Mouse (Mus musculus) myocyte (in vitro differentiated cells): ENCODE data around the gene Wdr13.

ENCODE experiments used
- E2F4 ChIP-seq: IDR thresholded peaks from one replicate; pipeline ENCODE4 v1.6.1; 2011; ENCODE audit warnings: mild to moderate bottlenecking, control low read depth, moderate library complexity; ENCODE audit not compliant: insufficient read depth
- MAX ChIP-seq: IDR thresholded peaks from one replicate; pipeline ENCODE4 v1.6.1; 2011; ENCODE audit warnings: low read depth, mild to moderate bottlenecking, control low read depth
- MYOD1 ChIP-seq, 3 experiments: IDR thresholded peaks; one replicate each; pipeline ENCODE4 v1.6.1; 2011; ENCODE audit warnings: control low read depth in 2 of 3, low read depth in 2 of 3, mild to moderate bottlenecking in 2 of 3, moderate library complexity in 1 of 3; ENCODE audit not compliant: insufficient read length in 2 of 3, control insufficient read depth in 1 of 3
- MYOG ChIP-seq, 3 experiments: IDR thresholded peaks; one replicate each; pipeline ENCODE4 v1.6.1; 2011; ENCODE audit warnings: control low read depth in 2 of 3, low read depth in 2 of 3, mild to moderate bottlenecking in 2 of 3; ENCODE audit not compliant: insufficient read length in 2 of 3, control insufficient read depth in 1 of 3, insufficient read depth in 1 of 3
- POLR2A ChIP-seq: IDR thresholded peaks from one replicate; pipeline ENCODE4 v1.6.1; 2011; ENCODE audit warnings: low read depth, mild to moderate bottlenecking, control low read depth, moderate library complexity; ENCODE audit not compliant: insufficient read length
- POLR2AphosphoS2 ChIP-seq: IDR thresholded peaks from one replicate; pipeline ENCODE4 v1.6.1; 2011; ENCODE audit warnings: low read depth, control low read depth; ENCODE audit not compliant: insufficient read length
- REST ChIP-seq: IDR thresholded peaks from one replicate; pipeline ENCODE4 v1.6.1; 2011; ENCODE audit warnings: mild to moderate bottlenecking, control low read depth, moderate library complexity; ENCODE audit not compliant: insufficient read depth, insufficient read length
- TCF12 ChIP-seq: IDR thresholded peaks from one replicate; pipeline ENCODE4 v1.6.1; 2011; ENCODE audit warnings: mild to moderate bottlenecking, control low read depth; ENCODE audit not compliant: poor library complexity, insufficient read depth, severe bottlenecking
- USF1 ChIP-seq: IDR thresholded peaks from one replicate; pipeline ENCODE4 v1.6.1; 2011; ENCODE audit warnings: low read depth, mild to moderate bottlenecking, control low read depth, moderate library complexity

DNA sequence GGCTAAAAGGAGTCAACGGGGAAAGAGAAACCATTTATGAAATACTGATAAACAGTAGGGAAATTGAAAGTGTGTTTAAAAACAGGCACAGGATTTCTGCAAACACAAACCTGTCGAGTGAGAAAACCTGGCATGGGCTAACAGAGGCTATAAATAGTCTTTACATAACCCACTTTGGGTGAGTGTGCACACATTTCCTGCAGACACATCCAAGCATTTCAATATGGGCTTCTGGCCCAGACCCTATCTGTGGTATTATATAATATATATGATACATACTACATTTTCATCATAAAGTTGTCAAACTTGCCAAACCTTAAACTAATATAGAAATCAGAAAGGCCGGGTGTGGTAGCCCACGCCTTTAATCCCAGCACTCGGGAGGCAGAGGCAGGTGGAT, 30.4 kb upstream of the Wdr13 start:
- TF ChIP-seq TCF12 = no peak
- no peak for TF ChIP-seq POLR2A
- TF ChIP-seq MAX = no peak
- TF ChIP-seq USF1 = no peak
- TF ChIP-seq POLR2AphosphoS2 = no peak
- TF ChIP-seq MYOD1 (IDR thresholded peaks at IDR 0.05; ENCODE audit: control insufficient read depth in 1 of 3, insufficient read length in 2 of 3, low read depth in 2 of 3) = no peak
- no peak for TF ChIP-seq E2F4
- no peak for TF ChIP-seq MYOG (IDR thresholded peaks at IDR 0.05; ENCODE audit: control insufficient read depth in 1 of 3, insufficient read depth in 1 of 3, insufficient read length in 2 of 3, low read depth in 2 of 3)
- no peak for TF ChIP-seq REST
